Mouse (Mus musculus) ES-Bruce4 (cell line): ENCODE data around the gene Slc25a36.

ENCODE experiments used
- CTCF ChIP-seq: IDR thresholded peaks from one replicate; pipeline ENCODE4 v1.8.1; 2011; ENCODE audit warnings: low read depth, low read length
- EP300 ChIP-seq: IDR thresholded peaks from 2 replicates; pipeline ENCODE4 v1.6.1; 2011; ENCODE audit warnings: low read depth, low read length; ENCODE audit not compliant: insufficient read depth
- POLR2A ChIP-seq: IDR thresholded peaks from one replicate; pipeline ENCODE4 v1.8.1; 2011; ENCODE audit warnings: low read length; ENCODE audit not compliant: insufficient read depth

DNA sequence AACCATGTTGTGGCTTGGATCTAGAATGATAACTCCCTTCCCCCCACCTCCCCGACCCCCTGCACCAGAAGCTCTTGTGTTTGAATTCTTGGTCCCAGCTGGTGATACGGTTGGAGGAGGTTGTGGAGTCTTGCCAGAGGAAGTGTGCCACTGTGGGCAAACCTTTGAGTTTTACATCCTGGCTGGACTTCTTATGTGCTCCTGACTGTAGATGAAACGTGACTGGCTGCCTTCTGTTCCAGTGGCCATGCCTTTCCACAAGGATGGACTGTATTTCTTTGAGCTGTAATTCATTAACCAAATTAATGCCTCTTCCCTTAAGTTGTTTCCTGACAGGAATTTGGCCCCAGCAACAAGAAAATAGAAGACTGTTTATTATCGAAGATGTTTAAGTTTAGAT, 26.2 kb upstream of the Slc25a36 start:
- no peak for TF ChIP-seq CTCF
- TF ChIP-seq POLR2A, result no peak
- TF ChIP-seq EP300, result no peak
